Mouse (Mus musculus) mouse trophoblast stem cell (cell line): Measurements from ENCODE around the gene Rpl13a.
"Not testable (repeated sequence)": the region's sequence is repeated elsewhere in the genome, so short reads cannot be mapped to it uniquely, and the experiment has no call there.

Experiments
- in situ Hi-C, 2 experiments: fragments of 300-500 bp; cut with MseI, MboI; formaldehyde crosslinking; loops; 2 replicates in 1 of 2; 3 replicates in 1 of 2; pipeline ENCODE4 v1.15.1; 2025

Gene Rpl13a

DNA sequence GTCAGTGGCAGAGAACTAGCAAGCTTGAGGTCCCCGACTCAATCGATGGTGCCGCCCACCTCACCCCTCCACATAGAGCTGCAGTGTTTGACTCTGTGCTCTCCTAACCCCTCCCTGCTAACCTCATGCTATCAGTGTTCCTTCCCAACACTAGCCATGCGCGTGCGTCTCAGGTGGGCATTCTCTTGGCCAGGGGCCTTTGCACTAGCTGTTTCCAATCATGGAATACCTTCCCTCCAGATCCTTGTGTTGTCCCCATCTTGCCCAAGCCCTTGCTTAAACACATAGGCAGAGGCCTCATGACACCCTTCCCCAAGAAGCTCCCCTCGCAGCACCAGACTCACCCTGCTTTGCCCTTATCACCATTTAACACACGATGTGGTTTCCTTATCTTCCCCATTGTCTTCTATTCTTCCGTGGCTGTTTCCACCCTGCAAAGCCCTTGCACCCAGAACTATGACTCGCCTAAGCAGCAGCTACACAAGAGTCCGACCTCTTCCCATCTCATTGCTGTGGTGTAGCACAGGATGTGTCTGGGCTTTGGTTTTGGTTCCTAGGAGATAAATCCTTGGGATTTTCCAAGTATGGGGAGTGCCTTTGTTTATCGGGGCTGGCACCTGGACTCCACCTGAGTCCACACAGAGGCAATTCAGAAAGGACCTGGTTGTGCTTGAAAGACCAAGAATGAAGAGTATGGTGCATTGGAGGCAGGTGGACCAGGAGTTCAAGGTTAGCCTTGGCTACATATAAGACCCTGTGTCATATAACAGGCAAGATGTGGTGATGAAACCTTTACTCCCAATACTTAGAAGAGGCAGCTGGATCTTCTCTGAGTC, 8.8 kb upstream of the Rpl13a start:
- in situ Hi-C loops: no loop called here

GRCm38 (mm10) chr7:45135993-45136567, 7.5 kb upstream of the Rpl13a start, which contains the start of the genes Gm45713 and Flt3l:
TSS of gene Gm45713 (minus strand) at chr7:45136231.
TSS of gene Flt3l (minus strand) at chr7:45136432.
- in situ Hi-C loops: no loop called here

DNA sequence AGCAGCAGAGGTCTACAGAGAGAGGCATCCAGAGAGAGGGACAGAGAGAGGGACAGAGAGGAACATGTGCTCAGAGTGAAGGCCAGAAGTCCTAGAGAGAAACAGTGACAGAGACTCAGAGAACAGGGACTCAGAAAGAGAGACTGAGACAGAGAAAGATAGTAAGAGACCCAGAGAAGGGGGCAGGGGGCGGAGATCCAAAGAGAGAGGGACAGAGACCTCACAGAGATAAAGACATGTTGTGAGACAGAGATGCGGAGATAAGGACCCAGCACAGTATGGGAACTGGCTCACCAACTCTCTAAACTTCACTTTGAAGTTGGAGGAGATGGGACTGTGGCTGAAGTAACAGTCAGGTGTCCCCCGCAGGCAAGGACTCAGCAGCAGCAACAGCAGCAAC, 6.8 kb upstream of the Rpl13a start:
- in situ Hi-C loops: no loop called here

DNA sequence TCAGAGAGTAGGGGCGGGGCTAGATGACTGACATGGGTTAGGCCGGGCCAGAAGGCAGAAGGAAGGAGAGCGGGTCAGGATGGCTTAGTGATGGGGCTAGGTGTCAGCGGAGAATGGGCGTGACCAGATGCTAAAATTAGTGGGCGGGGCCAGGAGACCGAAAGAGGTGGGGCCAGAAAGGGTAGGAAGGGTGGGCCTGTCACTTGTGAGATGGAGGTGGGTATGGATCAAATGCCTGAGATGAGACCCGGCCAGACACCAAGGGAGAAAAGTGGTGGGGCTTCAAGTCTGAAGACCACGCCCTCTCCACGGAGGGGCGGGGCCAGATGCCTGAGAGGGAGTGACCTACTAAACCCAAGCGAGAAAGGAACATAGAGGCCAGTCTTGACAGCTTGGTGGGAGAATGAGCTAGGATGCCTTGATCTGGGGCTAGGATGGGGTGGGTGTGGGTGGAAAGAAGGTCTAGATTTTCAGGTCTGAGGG, 6.0 kb upstream of the Rpl13a start:
- in situ Hi-C loops: no loop called here

DNA sequence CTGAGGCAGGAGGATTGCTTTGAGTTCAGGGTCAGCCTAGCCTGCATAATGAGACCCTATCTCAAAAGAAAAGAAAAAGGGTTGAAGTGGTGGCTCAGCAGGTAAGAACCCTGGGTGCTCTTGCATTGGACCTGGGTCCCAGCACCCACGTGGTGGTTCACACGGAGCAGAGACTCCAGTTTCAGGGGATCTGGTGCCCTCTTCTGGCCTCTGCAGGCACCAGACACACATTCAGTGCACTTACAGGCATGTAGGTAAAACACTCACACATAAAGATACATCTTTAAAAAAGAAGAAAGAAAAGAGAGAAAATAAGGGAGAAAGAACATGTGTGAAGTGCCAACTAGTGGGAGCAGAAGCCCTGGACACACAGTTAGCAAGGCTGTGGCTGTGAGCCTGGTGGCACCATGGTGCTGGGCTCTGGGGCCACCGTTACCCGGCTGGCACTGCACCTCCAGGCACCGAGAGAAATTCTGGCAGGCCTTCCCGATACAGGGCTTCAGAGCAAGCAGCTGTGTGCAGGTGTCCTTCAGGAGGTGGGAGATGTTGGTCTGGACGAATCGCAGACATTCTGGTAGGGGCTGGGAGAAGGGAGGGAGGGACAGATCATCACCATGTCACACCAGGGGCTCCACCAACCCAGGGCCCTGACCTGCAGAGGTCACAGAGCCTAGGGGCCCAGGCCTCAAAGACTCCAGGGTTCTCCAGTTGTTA, 5.0 kb upstream of the Rpl13a start:
- in situ Hi-C loops: no loop called here

DNA sequence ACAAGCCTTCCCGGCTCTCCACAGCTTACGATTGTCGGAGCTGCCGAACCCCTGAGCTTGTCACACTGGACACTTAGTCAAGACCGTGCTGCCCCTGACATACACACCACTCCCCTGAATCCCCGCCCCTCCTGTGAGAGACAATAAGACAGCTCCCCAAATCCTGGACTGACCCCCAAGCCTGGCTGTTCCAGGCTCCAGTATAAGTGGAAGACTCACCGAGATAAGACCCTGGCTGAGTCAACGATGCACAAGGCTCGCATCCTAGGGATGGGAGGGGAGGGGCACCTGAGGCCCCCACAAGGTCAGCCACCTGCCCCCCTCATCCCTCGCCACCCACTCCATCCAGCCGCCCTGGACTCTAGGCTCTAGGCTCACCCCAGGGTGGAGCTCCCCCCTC, 3.3 kb upstream of the Rpl13a start:
- in situ Hi-C loops: no loop called here

DNA sequence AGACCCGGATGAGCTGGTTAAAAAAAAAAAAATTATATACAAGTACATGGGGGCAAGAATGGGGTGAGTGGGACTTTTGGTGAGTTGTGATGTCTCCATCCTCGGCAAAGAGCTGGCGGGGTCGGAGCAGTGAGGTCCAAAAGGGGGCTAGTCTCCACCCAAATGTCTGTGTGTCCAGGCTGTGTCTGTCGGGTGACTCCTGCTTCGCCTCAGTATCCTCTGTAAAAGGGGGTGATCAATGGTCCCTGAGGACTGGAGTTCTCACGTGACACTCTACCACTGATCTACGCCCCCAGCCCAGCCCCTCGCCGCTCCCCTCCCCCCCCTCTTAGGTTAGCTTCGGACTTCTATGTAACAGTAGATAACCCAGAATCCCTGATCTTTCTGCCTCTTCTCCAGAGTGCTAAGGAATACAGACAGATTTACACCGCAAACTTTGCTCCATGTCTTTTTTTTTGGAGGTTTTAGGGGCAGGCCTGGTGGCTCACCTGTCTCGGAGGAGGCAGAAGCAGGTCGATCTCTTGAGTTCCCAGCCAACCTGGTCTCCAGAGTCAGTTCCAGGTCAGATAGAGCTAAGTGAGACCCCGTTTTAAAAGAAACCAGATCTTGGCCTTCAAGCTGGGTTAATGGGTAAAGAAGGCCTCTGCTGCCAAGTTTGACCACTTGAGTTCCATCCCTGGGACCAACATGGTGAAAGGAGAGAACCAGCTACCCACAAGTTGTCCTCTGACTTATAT, 1.4 kb upstream of the Rpl13a start:
- in situ Hi-C loops: no loop called here

- in situ Hi-C loops: no loop called here
Measured at GRCm38 (mm10) chr7:45129318-45129717, 757 bp upstream of the Rpl13a start.

- in situ Hi-C loops: no loop called here
Measured at GRCm38 (mm10) chr7:45127700-45128224, 799 bp downstream of the Rpl13a start.

DNA sequence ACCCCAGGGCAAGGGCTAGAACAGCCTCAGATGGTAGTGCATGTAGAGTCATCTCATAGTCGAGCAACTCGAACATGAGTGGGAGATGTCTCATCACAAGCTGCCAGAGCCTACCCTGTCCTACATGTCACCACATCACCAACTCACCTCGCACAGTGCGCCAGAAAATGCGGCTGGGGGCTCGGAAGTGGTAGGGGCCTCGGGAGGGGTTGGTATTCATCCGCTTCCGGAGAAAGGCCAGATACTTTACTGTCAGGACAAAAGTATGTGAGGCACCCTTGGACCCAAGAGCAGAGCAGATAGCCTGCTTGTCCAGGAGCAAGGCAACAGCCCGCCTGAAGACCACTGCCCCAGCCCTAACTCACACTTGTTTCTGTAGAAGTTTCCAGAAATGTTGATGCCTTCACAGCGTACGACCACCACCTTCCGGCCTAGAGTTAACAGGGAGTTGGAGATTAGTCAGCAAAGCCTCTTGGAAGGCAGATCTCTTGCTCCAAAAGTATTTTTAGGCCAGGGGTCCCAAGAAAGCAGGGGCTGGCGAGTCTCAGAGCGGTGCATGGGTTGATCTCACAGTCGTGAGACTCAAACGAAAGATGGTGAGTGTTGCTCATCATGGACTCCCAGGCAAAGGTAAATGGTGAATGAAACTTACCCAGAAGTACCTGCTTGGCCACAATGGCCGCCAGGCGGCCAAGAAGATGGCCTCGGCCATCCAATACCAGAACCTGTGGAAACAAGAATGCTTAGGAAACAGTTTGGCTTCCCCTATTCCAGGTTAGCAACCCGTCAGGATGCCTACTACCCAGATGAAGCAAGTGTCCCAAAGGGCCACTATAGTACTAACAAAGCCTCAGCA, 1.5 kb downstream of the Rpl13a start:
- in situ Hi-C loops: no loop called here

GRCm38 (mm10) chr7:45126147-45126843, 2.3 kb downstream of the Rpl13a start:
- in situ Hi-C loops: no loop called here

GRCm38 (mm10) chr7:45125649-45126048, 2.9 kb downstream of the Rpl13a start:
- in situ Hi-C loops: not testable (repeated sequence)

DNA sequence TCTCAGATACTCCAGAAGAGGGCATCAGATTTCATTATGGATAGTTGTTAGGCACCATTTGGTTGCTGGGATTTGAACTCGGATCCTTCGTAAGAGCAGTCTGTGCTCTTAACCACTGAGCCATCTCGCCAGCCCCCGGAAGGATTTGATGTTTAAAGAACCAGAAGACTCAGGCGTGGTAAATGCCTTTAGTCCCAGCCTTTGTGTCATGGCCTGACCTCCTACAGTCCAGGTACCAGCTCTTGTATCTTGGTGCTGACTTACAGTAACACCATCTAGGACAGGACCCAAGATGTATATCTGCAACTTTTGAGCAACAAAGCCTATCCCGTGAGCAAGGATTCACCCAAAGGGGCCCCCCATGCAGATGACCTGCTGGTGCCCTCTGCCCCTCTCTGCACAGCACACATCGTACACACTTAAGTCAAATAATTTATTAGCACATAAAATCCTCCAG, 3.4 kb downstream of the Rpl13a start:
- in situ Hi-C loops: no loop called here

- in situ Hi-C loops: no loop called here
Measured at GRCm38 (mm10) chr7:45124224-45125143, 4.1 kb downstream of the Rpl13a start, which contains the start of gene Rps11. TSS of gene Rps11 (minus strand) at chr7:45124439.

GRCm38 (mm10) chr7:45123186-45123570, 5.4 kb downstream of the Rpl13a start:
- in situ Hi-C loops: no loop called here

- in situ Hi-C loops: no loop called here
Measured at GRCm38 (mm10) chr7:45122561-45123185, 5.9 kb downstream of the Rpl13a start.

DNA sequence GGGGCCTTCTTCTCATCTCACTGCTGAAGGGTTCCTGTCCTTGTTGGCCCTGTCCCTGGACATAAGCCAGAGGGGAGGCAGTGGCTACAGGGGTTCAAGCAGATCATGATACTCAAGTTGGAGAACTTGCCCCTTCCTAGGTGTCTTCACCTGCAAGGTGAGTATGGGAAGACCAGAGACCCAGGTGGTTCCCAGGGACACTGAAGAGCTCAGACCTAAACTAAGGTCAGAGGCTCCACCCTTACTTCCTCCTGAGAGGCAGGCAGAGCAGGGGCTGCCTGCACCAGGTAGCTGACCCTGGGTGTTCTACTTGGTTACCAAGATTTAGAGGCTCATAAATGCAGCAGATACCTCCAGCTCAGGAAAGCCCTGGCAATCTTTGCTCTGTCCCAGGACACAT, 6.6 kb downstream of the Rpl13a start:
- in situ Hi-C loops: no loop called here

- in situ Hi-C loops: no loop called here
Measured at GRCm38 (mm10) chr7:45121404-45121803, 7.2 kb downstream of the Rpl13a start.
